Mouse (Mus musculus) E14TG2a.4 (cell line): ENCODE results near the gene Lgi4.

Experiments
- CTCF ChIP-seq: conservative IDR thresholded peaks from 2 replicates; pipeline ENCODE4 v1.5.1; 2014; ENCODE audit warnings: low read length
- NANOG ChIP-seq: IDR thresholded peaks from 2 replicates; pipeline ENCODE4 v1.6.1; 2014; ENCODE audit warnings: borderline replicate concordance, low read length, mixed read lengths

DNA sequence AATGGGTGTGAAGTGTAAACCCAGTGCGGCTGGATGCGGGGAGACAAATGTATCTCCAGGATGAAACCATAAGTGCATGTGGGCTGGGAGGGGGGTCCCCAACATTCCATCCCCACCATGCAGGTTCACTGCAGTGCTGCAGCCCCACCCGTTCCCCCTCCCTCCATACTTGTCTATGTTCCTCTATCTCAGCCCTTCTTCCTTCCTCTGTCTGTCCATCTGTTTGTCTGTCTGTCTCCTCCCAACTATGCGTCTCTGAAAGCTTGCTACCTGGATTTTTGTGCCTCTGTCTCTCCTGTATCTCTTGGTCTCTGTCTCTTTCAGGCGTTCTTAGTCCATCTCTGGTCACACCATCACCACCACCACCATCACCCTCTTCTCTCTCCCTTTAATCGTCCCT, 8.7 kb upstream of the Lgi4 start:
- TF ChIP-seq CTCF (no peak), NANOG (no peak)
